Mouse (Mus musculus): ENCODE data around the gene Pdyn.

DNA sequence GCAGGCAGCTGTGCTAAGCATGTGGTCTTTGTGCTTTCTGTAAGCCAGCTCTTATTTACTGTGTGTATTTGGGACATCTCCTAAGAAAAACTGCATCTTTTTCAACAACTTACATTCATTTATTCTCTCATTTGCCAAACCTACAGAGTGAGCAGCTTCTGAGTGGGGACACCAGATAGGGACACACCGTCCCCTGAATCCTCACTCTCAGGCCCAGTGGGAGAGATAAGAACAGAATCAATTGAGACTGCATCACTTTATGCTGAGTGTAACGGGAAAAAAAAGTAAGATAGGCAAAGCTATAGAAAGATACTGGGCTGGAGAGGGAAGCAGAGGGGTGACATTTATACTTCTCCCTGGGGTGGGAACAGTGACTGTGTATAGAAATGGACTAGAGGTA, 46.0 kb downstream of the Pdyn start:
- TF ChIP-seq GATA1 (IDR thresholded peaks at IDR 0.05; ENCODE audit: borderline replicate concordance, low read length) (no peak), FLI1 (IDR thresholded peaks at IDR 0.05; ENCODE audit: low read length) (no peak)
